Comparison of ENCODE assay signal across 8 mouse cellular contexts in genomic region chr5:115845635-115846174, GRCm38 (mm10). TPM values are rescaled to one million over a fixed set of nuclear protein-coding genes. Genes with fewer than 3 reads are reported as not detected.
DNase-seq lines count a peak whose midpoint lies in the region; ATAC-seq and TF ChIP-seq lines count a peak whose summit lies in the region.

No protein-coding gene starts in this region.

- H3K4me3 ChIP-seq in liver, embryonic 11.5 days (ENCODE audit: low read depth, low read length) = peak overlapping the region; percentile 99
- peak overlapping the region; percentile 71 for H3K4me3 ChIP-seq in embryonic fibroblast, embryonic 13.5 days (ENCODE audit: insufficient read depth, low read length)
- H3K4me3 ChIP-seq in kidney, embryonic 16.5 days (ENCODE audit: low read length) = peak overlapping the region; percentile 86
- H3K4me3 ChIP-seq in neural tube, embryonic 13.5 days = peak overlapping the region; percentile 50

- ATAC-seq in liver, embryonic 11.5 days (replicated peaks; ENCODE audit: low FRiP score) = no peak
- no peak for ATAC-seq in kidney, embryonic 16.5 days (ENCODE audit: low FRiP score, low TSS enrichment)
- no peak for ATAC-seq in neural tube, embryonic 13.5 days (ENCODE audit: low read depth)

- TF ChIP-seq CTCF in embryonic fibroblast, embryonic 13.5 days (IDR thresholded peaks at IDR 0.05; ENCODE audit: borderline replicate concordance, insufficient read depth, low read length) = no peak

- 28% methylated on average over 8 of the region's 8 CpGs for WGBS in liver, embryonic 11.5 days
- WGBS in kidney, embryonic 16.5 days = 16% methylated on average over 8 of the region's 8 CpGs
- 31% methylated on average over 8 of the region's 8 CpGs for WGBS in neural tube, embryonic 13.5 days

- intact Hi-C loops in gastrocnemius, postnatal 36 days (cut with DNase I) = loop anchor here (10.0 kb wide), 1 partner anchor 159 kb away; no protein-coding TSS in a partner anchor

- H3K9me3 ChIP-seq in liver, embryonic 11.5 days (ENCODE audit: control insufficient read depth, low read length) = no peaks in the 10 kb centered on the region
- 0 out of 2 replicates have a peak, but pooled peaks cover 3% of the 10 kb centered on the region for H3K9me3 ChIP-seq in kidney, embryonic 16.5 days (ENCODE audit: low read length)
- H3K9me3 ChIP-seq in neural tube, embryonic 13.5 days = no peaks in the 10 kb centered on the region

- DNase-seq in liver, embryonic 11.5 days (ENCODE audit: low spot score) = no peak
- no peak for DNase-seq in liver
- DNase-seq in ovary, postnatal 14 days (ENCODE audit: low spot score) = no peak
- DNase-seq in gastrocnemius, postnatal 36 days = no peak
- no peak for DNase-seq in left cerebral cortex, adult 18-20 months (ENCODE audit: low spot score in 2 of 2)

- peak overlapping the region; percentile 82 for H3K27ac ChIP-seq in liver, embryonic 11.5 days (ENCODE audit: low read depth, low read length)
- no peak overlapping the region for H3K27ac ChIP-seq in embryonic fibroblast, embryonic 13.5 days (ENCODE audit: insufficient read depth, low read length)
- H3K27ac ChIP-seq in kidney, embryonic 16.5 days (ENCODE audit: low read length) = no peak overlapping the region
- no peak overlapping the region for H3K27ac ChIP-seq in neural tube, embryonic 13.5 days (replicated peaks)

- H3K4me2 ChIP-seq in liver, embryonic 11.5 days = peak overlapping the region; percentile 91
- peak overlapping the region; percentile 90 for H3K4me2 ChIP-seq in kidney, embryonic 16.5 days (replicated peaks; ENCODE audit: low read depth, low read length)
- H3K4me2 ChIP-seq in neural tube, embryonic 13.5 days = peak overlapping the region; percentile 85

- peak overlapping the region; percentile 97 for H3K9ac ChIP-seq in liver, embryonic 11.5 days (ENCODE audit: low read depth, low read length)
- H3K9ac ChIP-seq in kidney, embryonic 16.5 days (replicated peaks; ENCODE audit: low read length) = peak overlapping the region; percentile 85
- H3K9ac ChIP-seq in neural tube, embryonic 13.5 days = peak overlapping the region; percentile 62

- peaks cover 13% of the 10 kb centered on the region; the same call in 1 of the 2 replicates for H3K36me3 ChIP-seq in liver, embryonic 11.5 days (ENCODE audit: control insufficient read depth, insufficient read depth, low read length)
- peaks cover 14% of the 10 kb centered on the region; the same call in 1 of the 2 replicates for H3K36me3 ChIP-seq in kidney, embryonic 16.5 days (ENCODE audit: insufficient read depth, low read length)
- H3K36me3 ChIP-seq in neural tube, embryonic 13.5 days = no peaks in the 10 kb centered on the region

- H3K4me1 ChIP-seq in liver, embryonic 11.5 days (replicated peaks; ENCODE audit: control insufficient read depth, insufficient read depth, low read length) = peaks cover 15% of the 10 kb centered on the region
- 0 out of 2 replicates have a peak, but pooled peaks cover 5% of the 10 kb centered on the region for H3K4me1 ChIP-seq in embryonic fibroblast, embryonic 13.5 days (ENCODE audit: control insufficient read depth, insufficient read depth, low read length)
- peaks cover 27% of the 10 kb centered on the region for H3K4me1 ChIP-seq in kidney, embryonic 16.5 days (ENCODE audit: insufficient read depth, low read length)
- H3K4me1 ChIP-seq in neural tube, embryonic 13.5 days (replicated peaks) = peaks cover 32% of the 10 kb centered on the region

- no peaks in the 10 kb centered on the region for H3K27me3 ChIP-seq in liver, embryonic 11.5 days (replicated peaks; ENCODE audit: control insufficient read depth, insufficient read depth, low read length)
- no peaks in the 10 kb centered on the region for H3K27me3 ChIP-seq in kidney, embryonic 16.5 days (ENCODE audit: insufficient read depth, low read length)
- H3K27me3 ChIP-seq in neural tube, embryonic 13.5 days = no peaks in the 10 kb centered on the region

- no peak for TF ChIP-seq POLR2A in embryonic fibroblast, embryonic 13.5 days (IDR thresholded peaks at IDR 0.05; ENCODE audit: low read depth, low read length)

RNA-seq across cellular contexts. Expression of gene Cit, which starts 0.6 kb away (rescaled TPM):
- polyA plus RNA-seq in liver, embryonic 11.5 days (2014; fragmentation: Nextera tagmentation; extraction: Ambion mirVana) = 55.1 and 58.4 TPM in 2 replicates
- 12.8 and 14.3 TPM in 2 replicates for polyA plus RNA-seq in embryonic fibroblast, embryonic 13.5 days (2011; ENCODE audit: insufficient read length, low read depth, missing spikeins)
- 30.4 and 36.6 TPM in 2 replicates for polyA plus RNA-seq in kidney, embryonic 16.5 days (2015; fragmentation: Nextera tagmentation; extraction: Ambion mirVana)
- 16.6 and 18.6 TPM in 2 replicates for polyA plus RNA-seq in neural tube, embryonic 13.5 days (2015; fragmentation: Nextera tagmentation; extraction: Ambion mirVana)
- total RNA-seq in gastrocnemius, postnatal 36 days (2021) = 1 to 10 TPM in 1 of 2 experiments, under 1 TPM in 1; 0.69 to 1.2 TPM
- total RNA-seq in left cerebral cortex, adult 18-20 months (2021) = 100 to 1,000 TPM; 153 to 185 TPM
